Mouse (Mus musculus) kidney, postnatal 0 days (tissue): Measurements from ENCODE around the gene Tm4sf5. TPM values are rescaled to one million over a fixed set of nuclear protein-coding genes. Genes with fewer than 3 reads are reported as not detected.
A peak's percentile ranks its signal among the peaks of the same experiment; 100 is the strongest.

Experiments
- ATAC-seq: fragments of 200-750 bp; cut with Nextera tagmentation; replicated peaks from 2 replicates; pipeline ENCODE4 v1.8.0; 2017; ENCODE audit warnings: low read depth, moderate number of reproducible peaks, moderate TSS enrichment, moderate library complexity; ENCODE audit not compliant: low FRiP score
- DNase-seq: peaks from one replicate; pipeline ENCODE4 v3.0.0-alpha.2; 2016; ENCODE audit warnings: low spot score
- H3K27ac ChIP-seq: fragments of 300-500 bp; sonication (generic); 2 replicates; pipeline ENCODE4 v1.5.1; 2014; ENCODE audit warnings: mild to moderate bottlenecking
- H3K27me3 ChIP-seq: fragments of 300-500 bp; sonication (generic); 2 replicates; pipeline ENCODE4 v1.6.1; 2014; ENCODE audit warnings: low read length, mixed read lengths; ENCODE audit not compliant: insufficient read depth
- H3K36me3 ChIP-seq: fragments of 300-500 bp; sonication (generic); 2 replicates; pipeline ENCODE4 v1.6.1; 2014; ENCODE audit warnings: low read length, mixed read lengths; ENCODE audit not compliant: insufficient read depth
- H3K4me1 ChIP-seq: fragments of 300-500 bp; sonication (generic); replicated peaks from 2 replicates; pipeline ENCODE4 v1.6.1; 2014; ENCODE audit warnings: antibody characterized with exemption, low read length, mixed read lengths; ENCODE audit not compliant: insufficient read depth
- H3K4me2 ChIP-seq: fragments of 300-500 bp; sonication (generic); 2 replicates; pipeline ENCODE4 v1.6.1; 2014; ENCODE audit warnings: mild to moderate bottlenecking, low read length, moderate library complexity, mixed read lengths
- H3K4me3 ChIP-seq: fragments of 300-500 bp; sonication (generic); replicated peaks from 2 replicates; pipeline ENCODE4 v1.5.1; 2014; ENCODE audit warnings: low read depth, low read length
- H3K9ac ChIP-seq: fragments of 300-500 bp; sonication (generic); 2 replicates; pipeline ENCODE4 v1.6.1; 2014; ENCODE audit warnings: low read depth, low read length
- H3K9me3 ChIP-seq: fragments of 300-500 bp; sonication (generic); replicated peaks from 2 replicates; pipeline ENCODE4 v1.6.1; 2016; ENCODE audit warnings: low read length, inconsistent platforms, mixed read lengths
- CTCF ChIP-seq: IDR thresholded peaks from 2 replicates; pipeline ENCODE4 v1.5.1; 2016; ENCODE audit warnings: antibody characterized with exemption, low read depth, mild to moderate bottlenecking, moderate library complexity
- WGBS: fragments of 180-500 bp; shearing (Covaris S2); extraction: QIAGEN DNeasy Blood & Tissue Kit; methylation state at CpG from one replicate; pipeline ENCODE4 v1.1.7; 2014; 5-methylcytosine and 5-hydroxymethylcytosine counted together
- polyA plus RNA-seq: library from polyadenylated mRNA; unstranded; fragments of >200 nt; fragmentation: Nextera tagmentation; extraction: Ambion mirVana; gene quantifications from 2 replicates; pipeline ENCODE4 v1.2.1, GENCODE M21; 2015

Gene Tm4sf5
- polyA plus RNA-seq, 1 experiment from 2014 or later: 1.5 TPM

DNA sequence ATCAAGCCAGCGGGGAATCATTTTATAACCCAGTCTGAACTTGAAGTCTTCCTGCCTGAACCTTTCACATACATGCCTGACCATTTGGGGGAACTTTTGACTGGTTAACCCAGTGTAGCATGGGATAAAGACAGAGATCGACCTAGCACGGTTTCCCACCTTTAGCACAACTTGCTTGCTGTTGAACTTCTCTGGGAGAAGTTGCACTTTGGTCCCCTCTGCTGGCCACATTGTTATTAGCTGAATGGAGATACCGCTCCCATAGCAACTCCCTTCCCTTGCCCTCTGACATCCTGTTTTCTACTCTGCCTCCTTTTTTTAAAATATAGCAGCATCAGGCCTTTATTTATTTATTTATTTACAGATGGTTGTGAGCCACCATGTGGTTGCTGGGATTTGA is 1.3 kb downstream of the Tm4sf5 start:
- no peak overlapping the region for H3K9ac ChIP-seq
- TF ChIP-seq CTCF: peak; percentile 83
- H3K27me3 ChIP-seq: no peaks in the 10 kb centered on the region
- WGBS: 18% methylated on average over 4 of the region's 4 CpGs
- H3K4me1 ChIP-seq: no peaks in the 10 kb centered on the region
- no peak overlapping the region for H3K4me3 ChIP-seq
- no peaks in the 10 kb centered on the region for H3K36me3 ChIP-seq
- ATAC-seq (no peak; the same call in 1 of the 2 replicates), DNase-seq (peak; percentile 90)
- no peak overlapping the region for H3K27ac ChIP-seq
- H3K9me3 ChIP-seq: no peaks in the 10 kb centered on the region
- no peak overlapping the region for H3K4me2 ChIP-seq

DNA sequence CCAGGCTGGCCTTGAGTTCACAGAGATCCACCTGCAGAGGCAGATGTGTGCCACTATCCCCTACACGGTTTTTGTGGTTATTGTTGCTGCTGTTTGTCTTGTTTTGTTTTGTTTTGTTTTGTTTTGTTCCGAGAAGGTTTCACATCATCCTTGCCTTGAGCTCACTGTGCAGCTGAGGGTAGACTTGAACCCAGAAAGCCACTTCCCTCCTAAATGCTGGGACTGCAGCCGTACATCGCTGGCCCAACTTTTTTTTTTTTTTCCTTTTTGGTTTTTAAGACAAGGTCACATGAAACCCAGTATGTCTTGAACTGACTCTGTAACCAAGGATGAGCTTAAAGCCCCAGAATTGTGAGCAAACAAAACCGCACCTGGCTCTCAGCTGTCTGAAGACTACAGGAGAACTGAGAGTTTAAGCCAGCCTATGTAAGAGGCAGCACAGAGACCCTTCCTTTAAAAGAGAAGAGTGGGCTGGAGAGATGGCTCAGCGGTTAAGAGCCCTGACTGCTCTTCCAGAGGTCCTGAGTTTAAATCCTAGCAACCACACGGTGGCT is 2.0 kb downstream of the Tm4sf5 start:
- no peak for TF ChIP-seq CTCF
- Histone ChIP-seq H3K27ac (no peak overlapping the region), H3K4me3 (no peak overlapping the region), H3K9ac (no peak overlapping the region), H3K9me3 (no peaks in the 10 kb centered on the region), H3K36me3 (no peaks in the 10 kb centered on the region), H3K27me3 (no peaks in the 10 kb centered on the region), H3K4me2 (no peak overlapping the region), H3K4me1 (no peaks in the 10 kb centered on the region)
- DNase-seq (no peak), ATAC-seq (no peak)
- WGBS: 74% methylated on average over 7 of the region's 7 CpGs

DNA sequence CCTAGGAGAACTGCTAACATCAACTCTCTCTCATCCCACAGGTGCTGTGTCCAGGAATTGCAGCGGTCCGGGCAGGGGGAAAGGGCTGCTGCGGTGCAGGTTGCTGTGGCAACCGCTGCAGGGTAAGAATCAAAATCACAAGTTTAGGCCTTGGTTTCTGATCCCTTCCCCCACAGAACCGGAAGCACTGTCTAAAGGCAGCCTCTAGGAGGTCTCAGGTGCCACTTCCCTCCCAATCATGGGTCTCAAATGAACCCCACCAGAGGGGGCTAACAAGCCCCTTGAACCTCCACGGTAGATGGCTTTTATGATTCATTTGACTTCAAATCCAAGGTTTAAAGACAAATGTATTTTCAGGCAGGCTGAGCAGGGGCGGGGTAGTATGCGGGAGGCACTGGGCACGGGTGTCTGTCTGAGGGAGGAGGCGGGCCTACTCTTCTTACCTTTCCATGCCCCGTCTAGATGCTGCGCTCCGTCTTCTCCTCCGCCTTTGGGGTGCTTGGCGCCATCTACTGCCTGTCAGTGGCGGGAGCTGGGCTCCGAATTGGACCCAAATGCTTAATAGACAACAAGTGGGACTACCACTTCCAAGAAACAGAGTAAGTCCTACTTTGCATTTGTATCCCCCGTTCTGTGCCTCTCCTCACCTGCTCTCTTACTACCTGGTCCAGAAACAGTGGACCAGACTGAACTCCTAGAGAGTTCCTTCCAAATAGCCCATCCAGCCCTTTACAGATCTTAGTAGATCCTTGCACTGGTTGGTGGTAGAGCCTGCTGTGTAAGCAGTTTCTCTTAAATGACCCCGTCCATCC is 4.9 kb downstream of the Tm4sf5 start:
- peak; percentile 83 for TF ChIP-seq CTCF
- H3K27me3 ChIP-seq: no peaks in the 10 kb centered on the region
- ATAC-seq (peak; percentile 44; the same call in 1 of the 2 replicates), DNase-seq (peak; percentile 77)
- no peaks in the 10 kb centered on the region for H3K36me3 ChIP-seq
- H3K9me3 ChIP-seq: no peaks in the 10 kb centered on the region
- H3K4me3 ChIP-seq: no peak overlapping the region
- no peaks in the 10 kb centered on the region for H3K4me1 ChIP-seq
- H3K27ac ChIP-seq: no peak overlapping the region
- no peak overlapping the region for H3K9ac ChIP-seq
- peak overlapping the region; percentile 31 for H3K4me2 ChIP-seq
- 8% methylated on average over 19 of the region's 19 CpGs for WGBS

DNA sequence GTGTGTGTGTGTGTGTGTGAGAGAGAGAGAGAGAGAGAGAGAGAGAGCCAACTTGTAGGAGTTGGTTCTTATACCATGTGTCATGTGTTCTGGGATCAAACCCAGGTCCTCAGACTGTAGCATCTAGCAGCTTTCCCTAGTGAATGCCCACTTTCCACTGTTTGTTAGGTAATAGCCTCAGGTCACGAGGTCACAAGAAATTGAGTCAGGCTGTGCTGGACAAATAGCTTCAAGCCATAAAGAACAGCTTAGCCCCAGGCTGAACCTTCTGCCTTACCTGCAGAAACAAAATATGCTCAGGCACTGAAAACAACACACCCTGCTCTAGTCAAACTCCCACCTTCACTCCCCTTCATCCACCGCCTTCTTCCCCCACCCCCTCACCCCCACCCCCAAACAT is 6.2 kb downstream of the Tm4sf5 start:
- Histone ChIP-seq H3K27me3 (no peaks in the 10 kb centered on the region), H3K36me3 (no peaks in the 10 kb centered on the region), H3K4me1 (no peaks in the 10 kb centered on the region), H3K4me2 (no peak overlapping the region), H3K4me3 (no peak overlapping the region), H3K27ac (no peak overlapping the region), H3K9ac (no peak overlapping the region), H3K9me3 (no peaks in the 10 kb centered on the region)
- DNase-seq (no peak), ATAC-seq (no peak)
- WGBS: 73% methylated on average over 2 of the region's 2 CpGs
- TF ChIP-seq CTCF: no peak

DNA sequence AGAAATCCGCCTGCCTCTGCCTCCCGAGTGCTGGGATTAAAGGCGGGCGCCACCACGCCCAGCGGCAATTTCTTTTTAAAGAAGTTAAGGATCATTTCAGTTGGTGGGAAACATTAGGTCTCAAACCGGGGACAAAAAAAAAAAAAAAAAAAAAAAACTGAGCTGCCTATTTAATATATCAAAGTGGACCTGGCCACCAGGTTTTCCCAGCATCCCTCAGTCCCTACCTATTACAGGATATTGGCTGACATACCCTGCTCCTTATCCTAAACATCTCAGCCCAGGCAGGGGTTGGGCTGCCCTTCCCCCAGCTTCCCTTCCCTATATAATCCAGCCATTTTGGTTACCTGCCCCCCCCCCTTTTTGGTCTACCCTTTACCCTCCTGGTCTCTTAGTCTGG is 6.8 kb downstream of the Tm4sf5 start:
- ATAC-seq (no peak), DNase-seq (no peak)
- 90% methylated on average over 7 of the region's 7 CpGs for WGBS
- no peak overlapping the region for H3K4me3 ChIP-seq
- H3K27ac ChIP-seq: no peak overlapping the region
- no peaks in the 10 kb centered on the region for H3K4me1 ChIP-seq
- no peaks in the 10 kb centered on the region for H3K27me3 ChIP-seq
- no peaks in the 10 kb centered on the region for H3K36me3 ChIP-seq
- no peak for TF ChIP-seq CTCF
- no peaks in the 10 kb centered on the region for H3K9me3 ChIP-seq
- H3K9ac ChIP-seq: no peak overlapping the region
- no peak overlapping the region for H3K4me2 ChIP-seq

DNA sequence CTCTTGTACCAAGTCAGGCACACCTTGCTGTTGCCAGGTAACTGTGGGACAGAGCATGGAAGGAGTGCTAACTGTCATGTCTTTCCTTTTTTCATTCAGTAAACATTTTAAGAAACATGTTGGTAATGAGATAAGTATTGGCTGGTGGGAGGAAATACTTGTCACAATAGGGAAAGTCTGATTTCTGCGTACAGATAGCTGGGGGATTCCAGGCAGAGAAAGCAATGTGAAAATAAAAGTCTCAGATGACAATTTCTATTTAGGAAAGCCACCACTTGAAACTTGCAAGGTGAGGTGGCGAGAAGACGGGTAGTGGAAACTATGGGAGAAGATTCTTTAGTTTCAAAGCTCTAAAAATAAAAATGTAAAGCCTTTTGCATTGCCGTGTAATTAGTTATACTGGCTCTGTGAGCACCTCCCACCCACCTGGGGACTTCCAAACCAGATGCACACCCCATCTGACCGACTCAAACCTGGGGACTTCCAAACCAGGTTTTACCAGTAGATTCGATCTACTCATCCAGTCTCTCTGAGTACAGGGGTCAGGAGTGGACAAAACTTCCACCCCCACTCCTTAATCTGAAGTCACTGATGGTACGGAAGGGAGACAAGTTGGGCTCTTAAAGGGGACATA is 7.8 kb downstream of the Tm4sf5 start:
- 74% methylated on average over 7 of the region's 7 CpGs for WGBS
- no peaks in the 10 kb centered on the region for H3K36me3 ChIP-seq
- no peak for TF ChIP-seq CTCF
- no peak overlapping the region for H3K4me3 ChIP-seq
- H3K27ac ChIP-seq: no peak overlapping the region
- ATAC-seq (no peak), DNase-seq (no peak)
- H3K4me1 ChIP-seq: no peaks in the 10 kb centered on the region
- no peaks in the 10 kb centered on the region for H3K27me3 ChIP-seq
- no peaks in the 10 kb centered on the region for H3K9me3 ChIP-seq
- no peak overlapping the region for H3K4me2 ChIP-seq
- no peak overlapping the region for H3K9ac ChIP-seq
